Mouse (Mus musculus) midbrain, embryonic 12.5 days (tissue): ENCODE data around the gene Ebp. TPM values are rescaled to one million over a fixed set of nuclear protein-coding genes. Genes with fewer than 3 reads are reported as not detected.

Experiments used
- ATAC-seq: fragments of 200-750 bp; cut with Nextera tagmentation; 2 replicates; pipeline ENCODE4 v1.8.0; 2017; ENCODE audit warnings: low read depth, moderate TSS enrichment, moderate library complexity; ENCODE audit not compliant: low FRiP score
- H3K27ac ChIP-seq: fragments of 300-500 bp; sonication (generic); replicated peaks from 2 replicates; pipeline ENCODE4 v1.5.1; 2016; ENCODE audit warnings: mild to moderate bottlenecking
- H3K27me3 ChIP-seq: fragments of 300-500 bp; sonication (generic); 2 replicates; pipeline ENCODE4 v1.6.1; 2016; ENCODE audit warnings: mild to moderate bottlenecking
- H3K36me3 ChIP-seq: fragments of 300-500 bp; sonication (generic); 2 replicates; pipeline ENCODE4 v1.6.1; 2016
- H3K4me1 ChIP-seq: fragments of 300-500 bp; sonication (generic); 2 replicates; pipeline ENCODE4 v1.6.1; 2016
- H3K4me2 ChIP-seq: fragments of 300-500 bp; sonication (generic); replicated peaks from 2 replicates; pipeline ENCODE4 v1.6.1; 2016; ENCODE audit warnings: mild to moderate bottlenecking, moderate library complexity
- H3K4me3 ChIP-seq: fragments of 300-500 bp; sonication (generic); 2 replicates; pipeline ENCODE4 v1.5.1; 2016; ENCODE audit warnings: mild to moderate bottlenecking
- H3K9ac ChIP-seq: fragments of 300-500 bp; sonication (generic); replicated peaks from 2 replicates; pipeline ENCODE4 v1.6.1; 2016; ENCODE audit warnings: mild to moderate bottlenecking, moderate library complexity
- H3K9me3 ChIP-seq: fragments of 300-500 bp; sonication (generic); 2 replicates; pipeline ENCODE4 v1.6.1; 2016; ENCODE audit warnings: mild to moderate bottlenecking
- WGBS: fragments of 180-500 bp; shearing (Covaris S2); methylation state at CpG from one replicate; pipeline ENCODE4 v1.1.7; 2016; 5-methylcytosine and 5-hydroxymethylcytosine counted together
- polyA plus RNA-seq: library from polyadenylated mRNA; unstranded; fragments of >200 nt; fragmentation: Nextera tagmentation; extraction: Ambion mirVana; gene quantifications from 2 replicates; pipeline ENCODE4 v1.2.1, GENCODE M21; 2016

The Ebp gene
- polyA plus RNA-seq, 1 experiment from 2014 or later, result 26.3 TPM

GRCm38 (mm10) chrX:8179646-8180045 is 13.7 kb downstream of the Ebp start:
- no peak overlapping the region for H3K27ac ChIP-seq
- no peak overlapping the region for H3K4me3 ChIP-seq
- no peak overlapping the region for H3K4me2 ChIP-seq
- no peak overlapping the region for H3K9ac ChIP-seq
- WGBS, result 91% methylated on average over 5 of the region's 5 CpGs
- no peak for ATAC-seq
- H3K27me3 ChIP-seq, result no peaks in the 10 kb centered on the region
- 0 out of 2 replicates have a peak, but pooled peaks cover 3% of the 10 kb centered on the region for H3K4me1 ChIP-seq
- no peaks in the 10 kb centered on the region for H3K36me3 ChIP-seq
- H3K9me3 ChIP-seq, result no peaks in the 10 kb centered on the region

- no peak overlapping the region for H3K4me2 ChIP-seq
- H3K9ac ChIP-seq, result no peak overlapping the region
- H3K4me1 ChIP-seq, result 0 out of 2 replicates have a peak, but pooled peaks cover 5% of the 10 kb centered on the region
- no peak overlapping the region for H3K27ac ChIP-seq
- WGBS, result 98% methylated on average over 2 of the region's 2 CpGs
- no peak for ATAC-seq
- no peaks in the 10 kb centered on the region for H3K9me3 ChIP-seq
- no peak overlapping the region for H3K4me3 ChIP-seq
- H3K36me3 ChIP-seq, result no peaks in the 10 kb centered on the region
- no peaks in the 10 kb centered on the region for H3K27me3 ChIP-seq
These were observed 14.4 kb downstream of the Ebp start for GRCm38 (mm10) chrX:8178871-8179270.

- 19% methylated on average over 56 of the region's 56 CpGs for WGBS
- 0 out of 2 replicates have a peak, but pooled peaks cover 4% of the 10 kb centered on the region for H3K36me3 ChIP-seq
- H3K4me1 ChIP-seq, result 0 out of 2 replicates have a peak, but pooled peaks cover 5% of the 10 kb centered on the region
- peak within 1 kb of the TSS; percentile 57 for H3K4me3 ChIP-seq
- H3K9me3 ChIP-seq, result no peaks in the 10 kb centered on the region
- no peaks in the 10 kb centered on the region for H3K27me3 ChIP-seq
- no peak within 1 kb of the TSS for H3K27ac ChIP-seq
- peak within 1 kb of the TSS; percentile 54 for H3K4me2 ChIP-seq
- peak; percentile 96 for ATAC-seq
- peak within 1 kb of the TSS; percentile 53 for H3K9ac ChIP-seq
These were observed 17.6 kb downstream of the Ebp start, which contains the start of gene Tbc1d25 for GRCm38 (mm10) chrX:8175504-8176385. TSS of gene Tbc1d25 (minus strand) at chrX:8176181.

GRCm38 (mm10) chrX:8175169-8175503 is 18.2 kb downstream of the Ebp start:
- peaks cover 4% of the 10 kb centered on the region; the same call in 1 of the 2 replicates for H3K36me3 ChIP-seq
- H3K9ac ChIP-seq, result peak overlapping the region; percentile 53
- no peaks in the 10 kb centered on the region for H3K9me3 ChIP-seq
- peak overlapping the region; percentile 57 for H3K4me3 ChIP-seq
- no peak overlapping the region for H3K27ac ChIP-seq
- H3K4me1 ChIP-seq, result 0 out of 2 replicates have a peak, but pooled peaks cover 5% of the 10 kb centered on the region
- 21% methylated on average over 4 of the region's 4 CpGs for WGBS
- ATAC-seq, result no peak; the same call in 1 of the 2 replicates
- H3K27me3 ChIP-seq, result no peaks in the 10 kb centered on the region
- peak overlapping the region; percentile 54 for H3K4me2 ChIP-seq

- H3K4me3 ChIP-seq, result no peak overlapping the region
- 96% methylated on average over 10 of the region's 10 CpGs for WGBS
- peaks cover 4% of the 10 kb centered on the region; the same call in 1 of the 2 replicates for H3K36me3 ChIP-seq
- H3K9ac ChIP-seq, result no peak overlapping the region
- H3K27ac ChIP-seq, result no peak overlapping the region
- no peak for ATAC-seq
- H3K4me2 ChIP-seq, result no peak overlapping the region
- H3K4me1 ChIP-seq, result no peaks in the 10 kb centered on the region
- H3K9me3 ChIP-seq, result no peaks in the 10 kb centered on the region
- no peaks in the 10 kb centered on the region for H3K27me3 ChIP-seq
These were observed 25.3 kb downstream of the Ebp start for GRCm38 (mm10) chrX:8167716-8168647.

GRCm38 (mm10) chrX:8164471-8164870 is 28.8 kb downstream of the Ebp start:
- H3K4me1 ChIP-seq, result no peaks in the 10 kb centered on the region
- H3K27me3 ChIP-seq, result no peaks in the 10 kb centered on the region
- H3K9ac ChIP-seq, result no peak overlapping the region
- H3K4me2 ChIP-seq, result no peak overlapping the region
- no peak overlapping the region for H3K27ac ChIP-seq
- WGBS, result 87% methylated on average over 4 of the region's 4 CpGs
- no peaks in the 10 kb centered on the region; the same call in 1 of the 2 replicates for H3K36me3 ChIP-seq
- no peak overlapping the region for H3K4me3 ChIP-seq
- no peaks in the 10 kb centered on the region for H3K9me3 ChIP-seq
- ATAC-seq, result no peak

GRCm38 (mm10) chrX:8163076-8163475 is 30.2 kb downstream of the Ebp start:
- Histone ChIP-seq H3K36me3 (no peaks in the 10 kb centered on the region; the same call in 1 of the 2 replicates), H3K27me3 (no peaks in the 10 kb centered on the region), H3K27ac (no peak overlapping the region), H3K9me3 (no peaks in the 10 kb centered on the region), H3K4me2 (no peak overlapping the region), H3K4me3 (no peak overlapping the region), H3K4me1 (no peaks in the 10 kb centered on the region), H3K9ac (no peak overlapping the region)
- no peak for ATAC-seq
- 89% methylated on average over 5 of the region's 5 CpGs for WGBS

GRCm38 (mm10) chrX:8145153-8145991 is 47.9 kb downstream of the Ebp start, which contains the start of gene Rbm3:
TSS of gene Rbm3 (minus strand) at chrX:8145880.
- Histone ChIP-seq H3K36me3 (peaks cover 32% of the 10 kb centered on the region), H3K9ac (peak within 1 kb of the TSS; percentile 76), H3K27ac (peak within 1 kb of the TSS; percentile 94), H3K4me3 (peak within 1 kb of the TSS; percentile 66), H3K4me1 (peaks cover 13% of the 10 kb centered on the region), H3K9me3 (no peaks in the 10 kb centered on the region), H3K4me2 (peak within 1 kb of the TSS; percentile 66), H3K27me3 (no peaks in the 10 kb centered on the region)
- WGBS, result 25% methylated on average over 64 of the region's 65 CpGs
- ATAC-seq, result peak; percentile 97

- no peak overlapping the region for H3K27ac ChIP-seq
- no peaks in the 10 kb centered on the region for H3K9me3 ChIP-seq
- peak overlapping the region; percentile 76; the same call in 1 of the 2 replicates for H3K9ac ChIP-seq
- peaks cover 13% of the 10 kb centered on the region for H3K4me1 ChIP-seq
- H3K4me3 ChIP-seq, result peak overlapping the region; percentile 66
- 72% methylated on average over 7 of the region's 7 CpGs for WGBS
- peaks cover 32% of the 10 kb centered on the region for H3K36me3 ChIP-seq
- H3K27me3 ChIP-seq, result no peaks in the 10 kb centered on the region
- peak overlapping the region; percentile 66 for H3K4me2 ChIP-seq
- no peak for ATAC-seq
These were observed 49.6 kb downstream of the Ebp start for GRCm38 (mm10) chrX:8143750-8144149.

GRCm38 (mm10) chrX:8142948-8143347 is 50.4 kb downstream of the Ebp start:
- no peak overlapping the region for H3K4me2 ChIP-seq
- no peak for ATAC-seq
- 92% methylated on average over 7 of the region's 7 CpGs for WGBS
- H3K27me3 ChIP-seq, result no peaks in the 10 kb centered on the region
- H3K4me1 ChIP-seq, result peaks cover 13% of the 10 kb centered on the region
- no peak overlapping the region for H3K4me3 ChIP-seq
- no peak overlapping the region for H3K27ac ChIP-seq
- H3K36me3 ChIP-seq, result peaks cover 32% of the 10 kb centered on the region
- no peak overlapping the region for H3K9ac ChIP-seq
- H3K9me3 ChIP-seq, result no peaks in the 10 kb centered on the region

- peaks cover 13% of the 10 kb centered on the region for H3K4me1 ChIP-seq
- H3K4me3 ChIP-seq, result no peak overlapping the region
- peaks cover 32% of the 10 kb centered on the region for H3K36me3 ChIP-seq
- H3K9me3 ChIP-seq, result no peaks in the 10 kb centered on the region
- no peak overlapping the region for H3K27ac ChIP-seq
- H3K27me3 ChIP-seq, result no peaks in the 10 kb centered on the region
- no peak for ATAC-seq
- H3K4me2 ChIP-seq, result no peak overlapping the region
- H3K9ac ChIP-seq, result no peak overlapping the region
- 83% methylated on average over 3 of the region's 3 CpGs for WGBS
These were observed 52.3 kb downstream of the Ebp start for GRCm38 (mm10) chrX:8141058-8141457.
